Mouse (Mus musculus): Measurements from ENCODE around the gene Rpa1. TPM values are rescaled to one million over a fixed set of nuclear protein-coding genes. Genes with fewer than 3 reads are reported as not detected.

The Rpa1 gene
- polyA plus RNA-seq, 1 experiment: 17.1 TPM

DNA sequence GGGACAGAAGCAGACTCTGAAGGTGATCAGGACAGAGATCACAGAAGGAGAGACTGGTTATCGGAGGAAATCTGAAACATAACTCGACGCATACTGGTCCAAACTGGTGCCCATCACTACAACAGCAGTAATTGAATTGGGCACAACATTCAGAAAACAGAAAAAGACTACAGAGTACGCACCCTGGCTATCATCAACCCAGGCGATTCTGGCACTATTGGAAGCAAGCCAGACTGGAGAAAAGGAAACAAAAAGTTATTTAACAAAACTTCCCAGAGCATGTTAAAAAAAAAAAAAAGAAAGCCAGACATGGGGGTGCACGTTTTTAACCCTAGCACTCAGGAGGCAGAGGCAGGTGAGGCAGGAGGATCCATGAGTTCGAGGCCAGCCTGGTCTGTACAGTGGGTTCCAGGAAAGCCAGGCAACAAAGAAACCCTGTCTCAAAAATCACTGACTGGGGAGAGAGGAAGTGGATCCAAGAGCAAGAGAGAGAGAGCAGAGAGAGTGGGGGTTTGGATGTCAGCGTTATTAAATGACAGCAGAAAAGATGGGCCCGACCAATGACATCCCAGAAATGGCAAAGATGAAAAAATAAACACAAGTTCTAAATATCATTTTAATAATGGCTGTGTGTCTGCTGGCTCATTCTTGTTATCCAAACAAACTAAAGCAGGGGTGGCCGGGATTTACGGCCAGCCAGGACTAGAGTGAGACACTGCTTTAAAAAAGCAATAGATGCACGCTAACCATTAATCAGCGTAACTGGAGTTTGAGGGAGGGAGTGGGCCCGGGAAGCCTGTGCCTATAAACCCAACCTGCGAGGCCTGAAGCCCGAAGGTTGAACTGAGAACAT lies 22.8 kb downstream of the Rpa1 start:
- 50% methylated on average over 16 of the region's 16 CpGs for whole genome bisulfite sequencing
- H3K4me3 ChIP-seq (replicated peaks; ENCODE audit: extremely low read depth, low read depth, low read length): no peak overlapping the region
- DNase-seq: no peak
- no peak for TF ChIP-seq POLR2A (IDR thresholded peaks at IDR 0.05; ENCODE audit: borderline replicate concordance, extremely low read depth, low read depth, low read length)
- TF ChIP-seq CTCF (IDR thresholded peaks at IDR 0.05; ENCODE audit: insufficient read depth, low read length): no peak
- peaks cover 3% of the 10 kb centered on the region; the same call in 1 of the 2 replicates for H3K4me1 ChIP-seq (ENCODE audit: control insufficient read depth, insufficient read depth, low read length)

DNA sequence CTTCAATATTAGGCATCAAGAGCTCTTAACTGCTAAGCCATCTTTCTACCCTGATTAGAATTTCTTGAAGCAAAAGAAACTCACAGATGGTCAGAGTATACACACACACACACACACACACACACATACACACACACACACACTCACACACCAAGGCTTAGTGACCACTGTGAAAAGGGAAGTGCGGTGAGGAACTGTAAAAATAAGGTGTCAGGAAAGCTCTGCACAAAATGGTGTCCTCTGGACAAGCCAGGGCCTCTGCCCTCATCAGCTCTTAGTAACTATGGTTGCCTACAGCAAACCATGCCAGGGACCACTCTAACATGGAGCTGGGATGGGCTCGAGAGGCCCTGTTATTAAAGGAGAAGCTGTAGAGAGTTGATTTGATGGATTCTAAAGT lies 23.7 kb downstream of the Rpa1 start:
- 90% methylated on average over 2 of the region's 2 CpGs for WGBS
- no peak for TF ChIP-seq CTCF (IDR thresholded peaks at IDR 0.05; ENCODE audit: insufficient read depth, low read length)
- H3K4me1 ChIP-seq (ENCODE audit: control insufficient read depth, insufficient read depth, low read length): peaks cover 3% of the 10 kb centered on the region; the same call in 1 of the 2 replicates
- no peak for DNase-seq
- no peak overlapping the region for H3K4me3 ChIP-seq (replicated peaks; ENCODE audit: extremely low read depth, low read depth, low read length)

DNA sequence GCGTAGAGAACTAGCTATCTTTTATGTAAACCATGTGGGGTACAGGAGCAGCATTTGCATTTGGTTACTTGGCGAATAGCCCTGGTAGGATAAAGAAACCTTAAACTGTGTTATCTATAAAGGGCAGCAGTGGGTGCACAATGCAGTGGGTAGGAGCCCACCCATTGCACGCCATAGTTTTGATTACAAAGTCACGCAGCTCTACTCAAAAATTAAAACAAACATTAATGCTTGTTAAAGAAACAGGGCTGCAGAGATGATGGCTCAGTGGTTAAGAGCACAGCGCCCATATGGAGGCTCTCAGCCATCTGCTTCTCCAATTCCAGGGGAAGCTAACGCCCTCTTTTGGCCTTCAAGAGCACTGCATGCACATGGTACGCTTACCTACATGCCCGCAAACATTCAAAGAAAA lies 24.8 kb downstream of the Rpa1 start:
- 52% methylated on average over 8 of the region's 8 CpGs for WGBS
- no peak for DNase-seq
- TF ChIP-seq POLR2A (IDR thresholded peaks at IDR 0.05; ENCODE audit: borderline replicate concordance, extremely low read depth, low read depth, low read length) (no peak), CTCF (IDR thresholded peaks at IDR 0.05; ENCODE audit: insufficient read depth, low read length) (0 out of 2 replicates have a peak, but pooled peaks have one; percentile 4)

DNA sequence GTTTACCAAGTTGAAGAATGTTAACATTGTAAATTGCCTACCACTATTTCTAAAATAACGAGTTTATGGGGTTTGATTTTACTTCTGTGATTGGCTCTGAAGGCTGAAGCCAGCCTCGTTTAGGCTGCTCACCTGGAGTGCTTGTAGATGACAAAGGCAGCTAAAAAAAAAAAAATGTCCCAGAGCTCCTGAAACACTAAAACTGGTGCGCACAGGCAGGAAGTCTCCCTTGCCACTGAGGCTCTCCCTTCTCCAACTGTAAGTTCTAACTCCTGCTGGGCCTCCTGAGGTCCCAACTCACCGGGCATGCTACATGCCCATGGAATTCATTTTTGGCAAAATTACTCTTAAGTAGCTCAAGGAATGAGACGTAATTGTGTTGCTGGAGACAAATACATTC lies 28.9 kb downstream of the Rpa1 start:
- H3K4me1 ChIP-seq (ENCODE audit: control insufficient read depth, insufficient read depth, low read length): peaks cover 3% of the 10 kb centered on the region; the same call in 1 of the 2 replicates
- WGBS: 57% methylated on average over 5 of the region's 5 CpGs
- no peak overlapping the region for H3K4me3 ChIP-seq (replicated peaks; ENCODE audit: extremely low read depth, low read depth, low read length)
- DNase-seq: no peak
- TF ChIP-seq CTCF (IDR thresholded peaks at IDR 0.05; ENCODE audit: insufficient read depth, low read length) (no peak), POLR2A (IDR thresholded peaks at IDR 0.05; ENCODE audit: borderline replicate concordance, extremely low read depth, low read depth, low read length) (no peak)

More for the DNA sequence above, 24.8 kb downstream of the Rpa1 start:
- Histone ChIP-seq H3K4me1 (ENCODE audit: control insufficient read depth, insufficient read depth, low read length) (peaks cover 3% of the 10 kb centered on the region; the same call in 1 of the 2 replicates), H3K4me3 (replicated peaks; ENCODE audit: extremely low read depth, low read depth, low read length) (no peak overlapping the region)

DNA sequence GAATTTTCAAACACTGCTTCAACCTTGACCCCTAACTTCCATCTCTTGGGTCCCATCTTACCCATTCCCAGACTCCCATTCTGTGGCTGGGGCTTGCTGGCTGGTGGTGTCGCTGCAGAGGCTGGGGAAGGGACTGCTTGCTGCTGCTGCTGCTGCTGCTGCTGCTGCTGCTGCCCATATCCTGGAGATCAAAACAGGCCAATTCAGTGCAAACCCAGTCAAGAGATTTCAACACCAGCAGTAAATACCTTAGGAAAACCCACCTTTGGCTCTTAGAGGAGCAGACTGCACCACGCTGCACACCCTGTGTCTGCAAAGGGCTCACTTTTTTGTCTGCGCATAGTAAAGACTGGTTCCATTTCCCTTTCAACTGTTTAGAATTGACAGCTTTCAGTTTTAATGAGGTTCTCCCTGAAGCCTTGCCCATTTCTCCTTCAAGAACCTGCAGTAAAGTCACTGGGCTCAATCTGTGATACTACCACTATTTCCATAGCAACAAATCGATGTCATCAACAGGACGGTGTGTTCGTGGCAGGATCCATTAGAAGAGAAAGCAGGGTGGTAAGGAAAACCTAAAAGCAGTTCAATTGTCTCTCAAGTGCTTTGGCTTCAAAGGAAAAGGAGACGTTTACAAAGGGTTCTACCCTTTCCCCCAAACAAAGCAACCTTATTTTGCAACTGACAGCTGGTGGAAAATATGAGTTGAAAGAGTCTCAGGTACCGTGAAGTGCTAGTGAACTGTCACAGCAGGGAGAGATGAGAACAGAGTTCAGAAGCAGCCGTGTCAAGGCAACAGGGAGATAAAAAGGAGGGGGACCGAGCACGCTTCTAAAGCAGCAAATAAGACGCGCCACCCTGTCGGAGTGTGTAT lies 29.5 kb downstream of the Rpa1 start:
- no peak for DNase-seq
- H3K4me3 ChIP-seq (replicated peaks; ENCODE audit: extremely low read depth, low read depth, low read length): no peak overlapping the region
- whole genome bisulfite sequencing: 56% methylated on average over 14 of the region's 14 CpGs

GRCm38 (mm10) chr11:75313834-75314233 lies 34.3 kb downstream of the Rpa1 start:
- DNase-seq: no peak
- no peaks in the 10 kb centered on the region for H3K4me1 ChIP-seq (ENCODE audit: control insufficient read depth, insufficient read depth, low read length)
- TF ChIP-seq POLR2A (IDR thresholded peaks at IDR 0.05; ENCODE audit: borderline replicate concordance, extremely low read depth, low read depth, low read length): no peak
- TF ChIP-seq CTCF (IDR thresholded peaks at IDR 0.05; ENCODE audit: insufficient read depth, low read length): no peak
- H3K4me3 ChIP-seq (replicated peaks; ENCODE audit: extremely low read depth, low read depth, low read length): no peak overlapping the region
- WGBS: 77% methylated on average over 8 of the region's 8 CpGs

More for the DNA sequence above, 29.5 kb downstream of the Rpa1 start:
- TF ChIP-seq CTCF (IDR thresholded peaks at IDR 0.05; ENCODE audit: insufficient read depth, low read length): no peak
- TF ChIP-seq POLR2A (IDR thresholded peaks at IDR 0.05; ENCODE audit: borderline replicate concordance, extremely low read depth, low read depth, low read length): no peak
- H3K4me1 ChIP-seq (ENCODE audit: control insufficient read depth, insufficient read depth, low read length): peaks cover 3% of the 10 kb centered on the region; the same call in 1 of the 2 replicates

GRCm38 (mm10) chr11:75311751-75312150 lies 36.4 kb downstream of the Rpa1 start:
- DNase-seq: no peak
- no peak for TF ChIP-seq CTCF (IDR thresholded peaks at IDR 0.05; ENCODE audit: insufficient read depth, low read length)
- TF ChIP-seq POLR2A (IDR thresholded peaks at IDR 0.05; ENCODE audit: borderline replicate concordance, extremely low read depth, low read depth, low read length): no peak
- H3K4me3 ChIP-seq (replicated peaks; ENCODE audit: extremely low read depth, low read depth, low read length): no peak overlapping the region
- H3K4me1 ChIP-seq (ENCODE audit: control insufficient read depth, insufficient read depth, low read length): no peaks in the 10 kb centered on the region
- WGBS: 84% methylated on average over 6 of the region's 6 CpGs

GRCm38 (mm10) chr11:75310813-75311212 lies 37.3 kb downstream of the Rpa1 start:
- DNase-seq: no peak
- TF ChIP-seq POLR2A (IDR thresholded peaks at IDR 0.05; ENCODE audit: borderline replicate concordance, extremely low read depth, low read depth, low read length) (no peak), CTCF (IDR thresholded peaks at IDR 0.05; ENCODE audit: insufficient read depth, low read length) (no peak)
- Histone ChIP-seq H3K4me1 (ENCODE audit: control insufficient read depth, insufficient read depth, low read length) (no peaks in the 10 kb centered on the region), H3K4me3 (replicated peaks; ENCODE audit: extremely low read depth, low read depth, low read length) (no peak overlapping the region)
- WGBS: 94% methylated on average over 8 of the region's 8 CpGs

DNA sequence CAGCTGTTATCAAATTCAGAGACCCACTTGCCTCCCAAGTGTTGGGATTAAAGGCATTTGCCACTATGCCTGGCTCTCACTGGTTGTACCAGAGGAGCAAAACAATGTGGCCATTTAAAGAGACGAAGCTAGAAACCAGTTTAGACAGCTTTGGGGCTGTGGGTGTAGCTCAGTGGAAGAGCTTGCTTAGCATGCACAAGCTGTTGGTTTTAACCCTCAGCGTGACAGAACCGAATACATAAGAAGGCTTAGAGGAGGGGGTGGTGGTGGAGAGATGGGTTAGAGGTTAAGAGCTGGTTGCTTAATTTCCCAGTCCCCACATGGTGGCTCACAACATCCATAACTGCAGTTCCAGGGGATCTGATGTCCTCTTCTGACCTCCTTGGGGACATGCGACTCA lies 39.5 kb downstream of the Rpa1 start:
- 80% methylated on average over 4 of the region's 4 CpGs for WGBS
- no peak overlapping the region for H3K4me3 ChIP-seq (replicated peaks; ENCODE audit: extremely low read depth, low read depth, low read length)
- TF ChIP-seq POLR2A (IDR thresholded peaks at IDR 0.05; ENCODE audit: borderline replicate concordance, extremely low read depth, low read depth, low read length) (no peak), CTCF (IDR thresholded peaks at IDR 0.05; ENCODE audit: insufficient read depth, low read length) (no peak)
- no peak for DNase-seq
- H3K4me1 ChIP-seq (ENCODE audit: control insufficient read depth, insufficient read depth, low read length): no peaks in the 10 kb centered on the region

Measured in lung, adult 2 months (tissue).